In genomic region chr14:34616821-34617220, GRCm38 (mm10) we compare ENCODE assay signal across 8 mouse cellular contexts. TPM values are rescaled to one million over a fixed set of nuclear protein-coding genes. Genes with fewer than 3 reads are reported as not detected.
DNase-seq lines count a peak whose midpoint lies in the region; ATAC-seq and TF ChIP-seq lines count a peak whose summit lies in the region.

No protein-coding gene starts in this region.

- H3K4me1 ChIP-seq in cortical plate, adult 2 months (ENCODE audit: control insufficient read depth, insufficient read depth, low read length): no peaks in the 10 kb centered on the region

- no peak for TF ChIP-seq POLR2A in cortical plate, adult 2 months (IDR thresholded peaks at IDR 0.05; ENCODE audit: extremely low read depth, insufficient read depth, low read length)

- DNase-seq in adipocyte (ENCODE audit: low spot score): peak; percentile 87
- peak; percentile 77 for DNase-seq in gastrocnemius, postnatal 14 days
- peak; percentile 57 to 79 for DNase-seq in left cerebral cortex, adult 8-10 months (ENCODE audit: low spot score in 2 of 2)
- DNase-seq in right cerebral cortex, postnatal 14 days: peak; percentile 85
- peak; percentile 85 for DNase-seq in urinary bladder, postnatal 14 days (ENCODE audit: low spot score)

- no peak overlapping the region for H3K27ac ChIP-seq in cortical plate, adult 2 months (ENCODE audit: insufficient read depth, low read length)

- peak; percentile 98 for TF ChIP-seq CTCF in cortical plate, adult 2 months (IDR thresholded peaks at IDR 0.05; ENCODE audit: extremely low read depth, insufficient read depth, low read length)

- intact Hi-C loops in gastrocnemius, postnatal 14 days (cut with DNase I; ENCODE audit: low total_unique reads): no loop called here

- peak; percentile 95 for ATAC-seq in inflammation-experienced regulatory T-cells, adult 6 months
- peak; percentile 84 for ATAC-seq in megakaryocyte-erythroid progenitor cell, adult 5-6 weeks (replicated peaks; ENCODE audit: low FRiP score, low TSS enrichment, poor library complexity, severe bottlenecking)

- no peak overlapping the region for H3K4me3 ChIP-seq in cortical plate, adult 2 months (ENCODE audit: insufficient read depth, low read length)

RNA-seq across cellular contexts. Expression of gene Opn4, which starts 16.9 kb away (rescaled TPM):
- 0.04 TPM in 1 of 2 replicates, not detected in the other for polyA plus RNA-seq in cortical plate, adult 2 months (2012; rRNA removed)
- total RNA-seq in gastrocnemius, postnatal 14 days (2021): not detected
- not detected for polyA plus RNA-seq in inflammation-experienced regulatory T-cells, adult 6 months (2017; shearing (Covaris generic))
- total RNA-seq in left cerebral cortex, adult 8-10 months (2022): not detected
- not detected in 2 replicates for total RNA-seq in megakaryocyte-erythroid progenitor cell, adult 5-6 weeks (2014; fragmentation: Nextera tagmentation)
- not detected in 2 replicates for total RNA-seq in megakaryocyte-erythroid progenitor cell, adult 5-6 weeks (2017)

RNA-seq across cellular contexts. Expression of gene Ldb3, which starts 28.3 kb away (rescaled TPM):
- 5.4 and 6.1 TPM in 2 replicates for polyA plus RNA-seq in cortical plate, adult 2 months (2012; rRNA removed)
- 1,000 to 10,000 TPM; 1,741 to 1,856 TPM for total RNA-seq in gastrocnemius, postnatal 14 days (2021)
- polyA plus RNA-seq in inflammation-experienced regulatory T-cells, adult 6 months (2017; shearing (Covaris generic)): not detected
- total RNA-seq in left cerebral cortex, adult 8-10 months (2022): 1 to 10 TPM; 4.8 to 5.4 (median 5.2) TPM
- not detected in 2 replicates for total RNA-seq in megakaryocyte-erythroid progenitor cell, adult 5-6 weeks (2014; fragmentation: Nextera tagmentation)
- not detected in 2 replicates for total RNA-seq in megakaryocyte-erythroid progenitor cell, adult 5-6 weeks (2017)

RNA-seq across cellular contexts. Expression of gene Wapl, which starts 56.9 kb away (rescaled TPM):
- polyA plus RNA-seq in cortical plate, adult 2 months (2012; rRNA removed): 16.0 and 16.3 TPM in 2 replicates
- total RNA-seq in gastrocnemius, postnatal 14 days (2021): 10 to 100 TPM; 38.4 to 40.8 TPM
- polyA plus RNA-seq in inflammation-experienced regulatory T-cells, adult 6 months (2017; shearing (Covaris generic)): 10 to 100 TPM; 46.7 to 54.1 (median 47.0) TPM
- total RNA-seq in left cerebral cortex, adult 8-10 months (2022): 10 to 100 TPM; 45.1 to 50.1 (median 48.2) TPM
- 102 and 161 TPM in 2 replicates for total RNA-seq in megakaryocyte-erythroid progenitor cell, adult 5-6 weeks (2014; fragmentation: Nextera tagmentation)
- 201 and 208 TPM in 2 replicates for total RNA-seq in megakaryocyte-erythroid progenitor cell, adult 5-6 weeks (2017)

Comparison
In these comparisons a context has a peak if more than half of its experiments do, and no peak if none do; other contexts are left out.
1. RNA of gene Ldb3, which starts 28.3 kb away (total RNA-seq): 1,741 to 1,856 TPM in gastrocnemius, postnatal 14 days; 4.8 to 5.4 TPM in left cerebral cortex, adult 8-10 months and not detected in megakaryocyte-erythroid progenitor cell, adult 5-6 weeks; every median in the first group is over 100 times any median in the second.
2. Peak in every context shown above with its lines, with median percentiles within 50 percentile points of each other: DNase-seq.